In genomic region chr13:57428840-57429239, GRCm38 (mm10) we compare ENCODE assay signal across 17 mouse cellular contexts.
"Had no signal": no experiment of that assay in that cellular context is flagged by ENCODE, and none has a peak within 500 bp of the region (broad histone marks: within the 10 kb centered on the region; RNA-seq: fewer than 3 reads in every experiment).

No protein-coding gene starts in this region.

- H3K27ac ChIP-seq: liver, embryonic 15.5 days; lung, embryonic 15.5 days; macrophage; midbrain, embryonic 13.5 days; midbrain, embryonic 15.5 days; neural tube, embryonic 12.5 days; stomach, embryonic 15.5 days; stomach, postnatal 0 days had no signal

- H3K4me3 ChIP-seq: liver, embryonic 15.5 days; lung, embryonic 15.5 days; megakaryocyte, embryonic 14.5 days; midbrain, embryonic 13.5 days; midbrain, embryonic 15.5 days; neural tube, embryonic 12.5 days; stomach, embryonic 15.5 days had no signal

- DNase-seq: liver, postnatal 0 days; lung, adult 2 months; lung, postnatal 14 days; lung, postnatal 36 days; right cerebral cortex, postnatal 14 days; thymus, adult 18-20 months; thymus, postnatal 14 days; thymus, postnatal 36 days had no signal
